Mouse (Mus musculus): Measurements from ENCODE around the gene Sem1.
"Not testable (repeated sequence)": the region's sequence is repeated elsewhere in the genome, so short reads cannot be mapped to it uniquely, and the experiment has no call there.

The Sem1 gene

DNA sequence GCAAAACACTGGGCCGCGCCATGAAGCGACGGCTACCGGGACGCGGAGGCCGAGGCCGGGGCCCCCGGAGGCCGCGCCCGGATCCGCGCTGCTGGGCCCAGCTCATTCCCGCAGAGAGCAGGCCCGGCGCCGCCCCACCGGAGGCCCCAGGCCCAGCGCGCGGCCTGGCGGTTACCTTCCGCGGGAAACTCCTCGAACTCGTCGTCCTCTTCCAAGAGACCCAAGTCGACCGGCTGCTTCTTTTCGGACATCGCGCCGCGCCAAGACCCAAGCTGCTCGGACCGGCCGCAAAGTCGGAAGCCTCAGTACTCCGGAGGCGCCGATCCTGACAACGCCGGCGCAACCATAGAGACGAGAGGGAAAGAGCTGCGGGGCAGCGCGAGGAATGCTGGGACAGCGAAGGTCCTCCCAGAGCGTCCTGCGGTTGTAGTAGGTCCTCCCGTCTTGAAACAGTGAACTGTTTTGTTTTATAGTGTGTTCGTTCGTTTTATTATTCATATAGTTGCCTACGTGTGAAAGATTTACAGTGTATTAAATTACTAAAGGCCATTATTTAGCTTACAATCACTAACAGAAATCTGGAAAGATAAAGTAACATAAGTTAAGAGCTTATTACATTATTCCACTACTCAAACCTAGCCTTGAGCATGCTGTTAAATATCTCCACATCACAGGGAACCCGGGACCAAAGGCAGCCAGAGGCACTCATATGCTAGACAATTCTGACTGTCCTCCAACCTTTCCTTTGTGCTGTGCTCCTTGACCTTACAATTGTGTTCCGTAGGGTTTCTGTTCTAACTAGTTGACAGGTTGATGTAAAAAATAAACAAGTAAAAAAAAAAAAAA lies at the start of gene Sem1:
Gene Sem1, minus strand, starts transcription at position 360 of the 846 bp plus-strand sequence.
- peak; percentile 87 for DNase-seq (ENCODE audit: low spot score)

GRCm38 (mm10) chr6:6622846-6623749 lies 44.6 kb upstream of the Sem1 start:
- no peak for DNase-seq (ENCODE audit: low spot score)

DNA sequence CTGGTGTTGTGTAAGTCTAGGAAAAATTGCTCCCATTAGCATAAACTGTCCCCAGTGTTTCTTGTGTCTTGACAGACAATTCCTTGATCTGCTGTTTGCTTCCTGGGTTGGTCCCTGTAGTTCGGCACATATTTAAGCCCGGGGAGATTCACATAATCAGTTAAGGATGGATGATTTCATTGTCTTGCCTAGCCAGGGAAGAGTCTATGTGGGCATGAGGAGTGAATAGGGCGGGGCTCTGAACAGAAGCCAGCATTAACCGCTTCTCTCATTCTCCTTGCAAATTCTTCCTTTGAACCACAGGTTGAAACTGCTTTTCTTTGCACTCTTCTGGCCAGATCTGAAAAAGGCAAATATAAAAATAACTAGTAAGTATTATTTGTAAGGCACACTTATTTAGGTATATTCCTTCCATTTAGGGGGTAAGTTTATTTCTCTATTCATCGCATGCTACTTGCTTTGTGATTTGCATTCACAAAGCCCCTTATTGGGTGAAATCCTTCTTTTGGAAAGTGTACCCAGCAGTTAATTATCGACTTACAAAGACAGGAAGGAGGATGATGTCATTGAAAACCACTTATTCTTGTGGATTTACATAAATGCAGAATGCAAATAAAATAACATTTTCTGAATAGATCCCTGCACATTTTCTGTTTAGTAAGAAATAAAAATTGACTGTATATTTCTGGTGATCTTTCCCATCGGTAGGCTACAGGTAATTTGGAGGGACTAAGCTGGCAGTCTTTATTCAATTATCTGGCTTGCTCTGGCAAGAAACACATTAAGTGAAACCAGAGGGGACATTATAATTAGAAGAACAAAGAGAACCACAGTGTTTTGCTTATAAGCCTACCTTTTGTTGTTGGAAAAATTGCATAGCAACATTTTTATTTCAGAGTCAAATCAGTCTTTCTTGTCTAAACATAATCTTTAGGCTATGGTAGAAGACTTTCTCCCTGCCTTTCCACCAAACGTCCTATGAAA lies 25.4 kb upstream of the Sem1 start:
- no peak for DNase-seq (ENCODE audit: low spot score)

DNA sequence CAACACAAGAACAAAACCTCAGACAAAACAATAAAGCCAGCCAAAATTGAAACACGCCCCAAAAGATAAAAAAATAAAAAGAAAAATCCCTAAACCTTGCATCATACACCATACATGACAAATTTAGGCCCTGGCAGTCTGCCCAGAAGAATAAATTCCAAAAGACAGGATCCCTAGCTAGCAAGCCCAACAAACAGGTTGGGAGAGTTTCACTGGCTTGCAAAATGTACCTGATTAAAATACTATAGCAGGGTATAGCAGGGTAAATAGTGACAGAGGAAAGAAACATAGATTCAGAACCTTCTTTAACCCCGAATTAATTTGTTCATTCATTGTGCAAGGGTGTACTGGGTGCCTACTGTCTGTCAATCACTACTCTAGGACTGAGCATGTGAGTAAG lies 7.8 kb upstream of the Sem1 start:
- no peak for DNase-seq (ENCODE audit: low spot score)

GRCm38 (mm10) chr6:6581849-6582248 lies 3.4 kb upstream of the Sem1 start:
- no peak for DNase-seq (ENCODE audit: low spot score)

GRCm38 (mm10) chr6:6577741-6578284 lies 650 bp downstream of the Sem1 start:
- DNase-seq (ENCODE audit: low spot score) = peak; percentile 47

GRCm38 (mm10) chr6:6577291-6577690 lies 1.2 kb downstream of the Sem1 start:
- DNase-seq (ENCODE audit: low spot score) = no peak

DNA sequence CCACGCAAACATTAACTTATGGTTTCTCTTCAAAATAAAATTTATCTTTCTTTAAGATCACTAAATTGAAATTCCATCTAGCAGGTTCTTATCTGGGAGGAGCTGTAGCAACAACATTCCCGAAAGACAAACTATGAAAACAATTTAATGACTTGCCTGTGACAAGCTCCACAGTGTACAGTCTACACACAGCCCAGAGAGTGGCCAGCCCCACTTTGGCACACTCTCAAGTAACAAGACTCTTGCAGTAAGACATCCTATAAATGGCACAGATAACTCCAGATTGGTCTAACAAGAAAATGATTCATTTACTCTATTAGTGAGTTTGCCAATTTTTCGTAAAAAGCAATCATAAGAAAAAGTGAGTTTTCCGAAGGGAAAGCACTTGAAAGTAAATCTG lies 2.7 kb downstream of the Sem1 start:
- DNase-seq (ENCODE audit: low spot score) = no peak

- DNase-seq (ENCODE audit: low spot score) = no peak
These were observed 10.0 kb downstream of the Sem1 start for GRCm38 (mm10) chr6:6568436-6568835.

- no peak for DNase-seq (ENCODE audit: low spot score)
These were observed 14.8 kb downstream of the Sem1 start for GRCm38 (mm10) chr6:6563691-6564090.

- no peak for DNase-seq (ENCODE audit: low spot score)
These were observed 15.7 kb downstream of the Sem1 start for GRCm38 (mm10) chr6:6562716-6563115.

DNA sequence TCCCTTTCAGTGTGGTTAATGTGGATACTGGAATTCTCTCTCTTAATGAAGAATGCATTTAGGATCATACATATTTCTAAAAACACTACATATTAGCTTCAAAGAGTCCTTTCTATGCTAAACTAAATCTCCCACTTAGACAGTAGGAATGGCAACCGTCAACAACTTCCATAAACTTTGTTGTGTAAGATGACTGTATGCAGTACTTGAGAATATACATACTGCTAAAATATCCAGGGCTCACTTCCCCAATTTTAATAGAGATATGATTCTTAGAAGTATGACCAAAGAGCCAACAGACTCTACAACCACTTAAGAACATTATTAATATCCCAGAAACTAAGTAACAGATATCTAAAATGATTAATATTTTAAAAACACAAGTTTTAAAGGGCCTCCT lies 20.8 kb downstream of the Sem1 start:
- DNase-seq (ENCODE audit: low spot score) = no peak

- no peak for DNase-seq (ENCODE audit: low spot score)
These were observed 26.5 kb downstream of the Sem1 start for GRCm38 (mm10) chr6:6552006-6552405.

- no peak for DNase-seq (ENCODE audit: low spot score)
These were observed 30.5 kb downstream of the Sem1 start for GRCm38 (mm10) chr6:6547997-6548396.

DNA sequence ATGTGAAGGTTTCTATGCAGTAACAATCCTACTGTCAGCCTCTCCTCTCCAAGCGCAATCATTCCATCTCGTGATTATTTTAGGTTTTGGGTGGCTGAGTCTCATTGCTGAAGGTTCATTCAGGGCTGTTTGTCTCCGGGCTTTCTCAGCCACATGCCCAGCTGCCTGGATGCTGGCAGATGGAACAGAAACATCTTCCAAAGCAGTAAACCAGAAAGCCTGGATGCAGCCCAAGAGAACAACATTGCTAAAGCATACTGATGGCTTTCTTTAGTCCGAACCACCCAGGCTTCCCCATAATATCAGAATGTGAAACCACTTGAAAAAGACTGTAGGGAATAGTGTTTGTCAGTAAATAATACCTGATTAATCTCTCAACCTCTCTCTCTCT lies 34.2 kb downstream of the Sem1 start:
- DNase-seq (ENCODE audit: low spot score) = no peak

DNA sequence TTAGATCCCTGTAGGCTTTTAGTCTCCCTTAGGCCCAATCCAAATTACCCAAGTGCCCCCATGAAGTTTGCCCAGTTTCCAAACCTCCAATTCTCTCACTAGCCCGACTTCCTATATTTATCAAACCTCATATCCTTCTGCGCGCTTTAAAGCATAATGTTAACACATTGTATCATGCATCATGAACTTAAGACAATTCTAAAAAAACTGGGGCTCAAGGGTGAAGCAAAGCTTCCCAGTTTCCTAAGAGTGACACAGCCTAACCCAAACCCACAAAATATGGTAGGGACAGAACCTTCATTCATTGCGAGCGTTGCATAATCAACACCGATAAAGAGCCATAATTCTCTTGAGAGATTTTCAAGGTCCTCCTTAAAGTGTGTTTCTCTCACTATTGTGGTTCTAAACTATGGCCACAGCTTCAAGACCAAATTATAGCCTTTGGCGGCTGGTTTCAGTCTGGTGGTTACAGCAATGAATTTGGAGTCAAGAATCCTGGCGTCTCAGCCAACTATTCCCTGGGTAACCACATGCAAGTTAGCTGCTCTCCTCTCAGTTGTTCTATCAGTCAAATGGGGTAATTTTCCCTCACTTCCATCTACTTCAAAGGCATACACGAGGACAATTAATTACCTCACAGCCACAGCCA lies 34.7 kb downstream of the Sem1 start:
- DNase-seq (ENCODE audit: low spot score) = no peak

DNA sequence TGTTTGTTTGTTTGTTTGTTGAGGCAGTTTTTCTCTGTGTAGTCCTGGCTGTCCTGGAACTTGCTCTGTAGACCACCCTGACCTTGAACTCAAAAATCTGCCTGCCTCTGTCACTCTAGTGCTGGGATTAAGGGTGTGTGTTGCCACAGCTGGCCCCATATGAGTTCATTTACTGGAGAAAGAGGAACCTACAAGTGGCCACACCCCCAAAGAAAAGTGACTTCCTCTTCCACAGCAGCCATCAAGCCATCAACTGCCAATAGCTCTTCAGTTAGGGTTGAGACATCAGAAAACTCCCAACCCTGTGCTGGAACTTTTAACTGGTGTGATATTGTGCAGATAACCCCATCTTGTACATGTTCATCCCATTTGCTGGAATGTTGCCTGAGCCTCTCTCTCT lies 36.3 kb downstream of the Sem1 start:
- no peak for DNase-seq (ENCODE audit: low spot score)

DNA sequence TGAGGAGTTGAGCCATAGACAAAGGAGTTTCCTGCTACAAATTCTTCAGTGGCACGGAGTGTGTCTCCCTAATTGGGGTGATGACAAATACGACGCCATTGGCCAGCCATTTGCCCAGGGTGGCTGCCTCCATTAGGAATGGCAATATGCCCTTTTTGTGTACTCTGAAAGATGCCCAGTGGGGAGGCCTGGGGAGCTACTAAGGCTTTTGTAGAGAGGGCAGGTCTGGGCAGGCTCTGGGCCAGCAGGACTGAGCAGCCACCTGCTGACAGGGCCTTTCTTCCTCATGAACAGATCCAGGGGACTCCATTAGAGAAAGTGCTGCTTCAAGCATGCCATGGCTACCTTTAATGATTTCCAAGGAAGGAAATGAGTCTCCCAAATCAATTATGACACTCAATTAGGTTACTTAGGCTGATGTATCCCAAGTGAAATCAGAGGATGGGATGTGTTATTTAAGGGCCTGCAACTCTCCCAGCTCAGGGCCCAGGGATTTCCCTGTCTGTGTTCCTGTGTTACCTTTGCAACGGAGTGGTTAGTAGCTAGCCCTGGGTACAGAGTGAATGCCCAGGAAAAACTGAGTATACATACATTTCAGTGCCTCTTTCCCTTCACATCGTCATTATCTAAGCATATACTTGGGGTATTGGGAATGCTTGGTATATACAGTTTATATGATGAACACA lies 41.5 kb downstream of the Sem1 start:
- no peak for DNase-seq (ENCODE audit: low spot score)

DNA sequence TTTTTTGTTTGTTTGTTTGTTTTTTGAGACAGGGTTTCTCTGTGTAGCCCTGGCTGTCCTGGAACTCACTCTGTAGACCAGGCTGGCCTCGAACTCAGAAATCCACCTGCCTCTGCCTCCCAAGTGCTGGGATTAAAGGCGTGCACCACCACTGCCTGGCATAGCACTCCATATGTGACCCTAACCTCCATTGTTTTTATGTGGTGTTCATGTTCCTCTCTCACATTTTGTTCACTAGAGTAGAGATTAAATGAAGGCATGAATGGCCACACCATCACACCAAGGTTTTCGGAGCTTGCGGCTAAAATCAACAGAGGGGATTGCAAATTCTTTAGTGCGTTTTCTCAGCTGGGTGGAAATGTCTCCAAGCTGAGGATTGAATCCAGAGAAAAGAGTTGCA lies 42.1 kb downstream of the Sem1 start:
- not testable (repeated sequence) for DNase-seq (ENCODE audit: low spot score)

Measured in c-Kit-positive CD71-positive TER-119-positive erythroid progenitor cells, embryonic 14.5 days (primary cell).